Mouse (Mus musculus) stomach, postnatal 0 days (tissue): Measurements from ENCODE around the gene Gpr1.

Source experiments
- CTCF ChIP-seq: IDR thresholded peaks from 2 replicates; pipeline ENCODE4 v1.5.1; 2016; ENCODE audit warnings: antibody characterized with exemption, low read depth, mild to moderate bottlenecking, moderate library complexity
- EP300 ChIP-seq: optimal IDR thresholded peaks from 2 replicates; pipeline ENCODE3; 2016; ENCODE audit warnings: antibody characterized with exemption

GRCm38 (mm10) chr1:63201672-63202071 is 12.7 kb downstream of the Gpr1 start:
- TF ChIP-seq CTCF = no peak
- no peak for TF ChIP-seq EP300
